Mouse (Mus musculus) left cerebral cortex, adult 18-20 months (tissue): ENCODE data around the gene Zfp318. TPM values are rescaled to one million over a fixed set of nuclear protein-coding genes. Genes with fewer than 3 reads are reported as not detected.

Experiments
- DNase-seq, 2 experiments: peaks; one replicate each; pipeline ENCODE4 v3.0.0; 2021 to 2022; ENCODE audit warnings: low spot score in 2 of 2, mixed read lengths in 1 of 2
- long read RNA-seq, 2 experiments: library from polyadenylated mRNA; stranded (forward); transcript quantifications; one replicate each; pipeline ENCODE4 v2.0.0; 2021
- total RNA-seq, 2 experiments: library from RNA; stranded (reverse); gene quantifications; 2 replicates each; pipeline ENCODE4 v1.2.3; 2021

The Zfp318 gene
- 10 to 100 TPM; 46.2 to 50.5 TPM for total RNA-seq
- long read RNA-seq, experiment 1, full-length matches to known transcripts = 14 of 21 reads
- long read RNA-seq, experiment 1, partial matches to known transcripts = 4 of 21 reads
- long read RNA-seq, experiment 1, other reads (novel, unspliced or antisense) = 3 of 21 reads
- long read RNA-seq, experiment 2, transcript Zfp318-204 (8 exons, 3,936 nt) = major isoform, 5 of 10 reads
- long read RNA-seq, experiment 2, partial matches to known transcripts = 2 of 10 reads
- long read RNA-seq, experiment 2, other reads (novel, unspliced or antisense) = 3 of 10 reads

GRCm38 (mm10) chr17:46383294-46384060 is at the start of gene Zfp318:
Zfp318 (plus strand) TSS chr17:46383731.
- DNase-seq = peak; percentile 97

GRCm38 (mm10) chr17:46336475-46336874 is 47.1 kb upstream of the Zfp318 start:
- no peak for DNase-seq

GRCm38 (mm10) chr17:46341208-46341607 is 42.3 kb upstream of the Zfp318 start:
- no peak for DNase-seq

GRCm38 (mm10) chr17:46351026-46351700 is 32.4 kb upstream of the Zfp318 start:
- DNase-seq = no peak

GRCm38 (mm10) chr17:46371783-46372182 is 11.7 kb upstream of the Zfp318 start:
- peak; percentile 13 to 15 for DNase-seq

- DNase-seq = no peak
Observed at GRCm38 (mm10) chr17:46378564-46378963, 5.0 kb upstream of the Zfp318 start.

- DNase-seq = peak in 1 of 2 experiments; percentile 12
Observed at GRCm38 (mm10) chr17:46384061-46384801, 700 bp downstream of the Zfp318 start.

- no peak for DNase-seq
Observed at GRCm38 (mm10) chr17:46388200-46388599, 4.7 kb downstream of the Zfp318 start.

- peak; percentile 16 to 33 for DNase-seq
Observed at GRCm38 (mm10) chr17:46393012-46393411, 9.5 kb downstream of the Zfp318 start.

- DNase-seq = no peak
Observed at GRCm38 (mm10) chr17:46394631-46395030, 11.1 kb downstream of the Zfp318 start.

GRCm38 (mm10) chr17:46408478-46408877 is 24.9 kb downstream of the Zfp318 start:
- DNase-seq = no peak

- DNase-seq = no peak
Observed at GRCm38 (mm10) chr17:46418628-46419027, 35.1 kb downstream of the Zfp318 start.

GRCm38 (mm10) chr17:46419717-46420116 is 36.2 kb downstream of the Zfp318 start:
- DNase-seq = no peak

GRCm38 (mm10) chr17:46426496-46426895 is 43.0 kb downstream of the Zfp318 start:
- DNase-seq = no peak

- DNase-seq = no peak
Observed at GRCm38 (mm10) chr17:46428761-46429414, 45.4 kb downstream of the Zfp318 start, which contains the start of gene Crip3. Crip3 (plus strand) TSS chr17:46428926.

GRCm38 (mm10) chr17:46433627-46434026 is 50.1 kb downstream of the Zfp318 start:
- no peak for DNase-seq

- no peak for DNase-seq
Observed at GRCm38 (mm10) chr17:46436672-46437366, 53.3 kb downstream of the Zfp318 start.

GRCm38 (mm10) chr17:46438298-46438873 is 54.9 kb downstream of the Zfp318 start, which contains the start of gene Slc22a7:
Slc22a7 (minus strand) TSS chr17:46438457.
- no peak for DNase-seq

GRCm38 (mm10) chr17:46439176-46439575 is 55.6 kb downstream of the Zfp318 start:
- no peak for DNase-seq
